Mouse (Mus musculus) megakaryocyte, embryonic 14.5 days (primary cell): ENCODE data around the gene Usp31.

Experiments
- FLI1 ChIP-seq: IDR thresholded peaks from 2 replicates; pipeline ENCODE4 v1.6.1; 2012; ENCODE audit warnings: low read length, inconsistent platforms, mixed read lengths
- GATA1 ChIP-seq: IDR thresholded peaks from 3 replicates; pipeline ENCODE4 v1.6.1; 2012; ENCODE audit warnings: mixed read lengths, low read length, inconsistent platforms, borderline replicate concordance

GRCm38 (mm10) chr7:121730225-121730624 is 23.2 kb upstream of the Usp31 start:
- TF ChIP-seq GATA1 (no peak), FLI1 (no peak)
